Mouse (Mus musculus): ENCODE data around the gene Hmg20b. TPM values are rescaled to one million over a fixed set of nuclear protein-coding genes. Genes with fewer than 3 reads are reported as not detected.

Gene Hmg20b
- 89.1 and 97.7 TPM in 2 replicates for polyA plus RNA-seq (2014; fragmentation: Nextera tagmentation; extraction: Ambion mirVana)

GRCm38 (mm10) chr10:81350351-81351063, at the start of gene Hmg20b:
Gene Hmg20b (minus strand): TSS chr10:81350480.
- DNase-seq (ENCODE audit: low spot score, missing footprints) (peak; percentile 99), ATAC-seq (ENCODE audit: low FRiP score) (peak; percentile 95)
- under 1% methylated on average over 54 of the region's 54 CpGs for WGBS
- Histone ChIP-seq H3K9me3 (ENCODE audit: control insufficient read depth, low read length) (no peaks in the 10 kb centered on the region), H3K27ac (ENCODE audit: low read depth, low read length) (no peak within 1 kb of the TSS; the same call in 1 of the 2 replicates), H3K27me3 (ENCODE audit: control insufficient read depth, insufficient read depth, low read length) (peaks cover 8% of the 10 kb centered on the region), H3K36me3 (ENCODE audit: control insufficient read depth, insufficient read depth, low read length) (no peaks in the 10 kb centered on the region), H3K4me1 (ENCODE audit: control insufficient read depth, insufficient read depth, low read length) (peaks cover 25% of the 10 kb centered on the region), H3K4me2 (peak within 1 kb of the TSS; percentile 92), H3K9ac (ENCODE audit: low read length) (peak within 1 kb of the TSS; percentile 90), H3K4me3 (ENCODE audit: low read depth, low read length) (peak within 1 kb of the TSS; percentile 92)

GRCm38 (mm10) chr10:81399798-81400308, 49.6 kb upstream of the Hmg20b start:
- Histone ChIP-seq H3K27me3 (ENCODE audit: control insufficient read depth, insufficient read depth, low read length) (peaks cover 15% of the 10 kb centered on the region), H3K4me2 (no peak overlapping the region), H3K27ac (ENCODE audit: low read depth, low read length) (no peak overlapping the region), H3K4me1 (ENCODE audit: control insufficient read depth, insufficient read depth, low read length) (peaks cover 45% of the 10 kb centered on the region), H3K9ac (ENCODE audit: low read length) (no peak overlapping the region), H3K9me3 (ENCODE audit: control insufficient read depth, low read length) (no peaks in the 10 kb centered on the region), H3K4me3 (ENCODE audit: low read depth, low read length) (no peak overlapping the region), H3K36me3 (ENCODE audit: control insufficient read depth, insufficient read depth, low read length) (0 out of 2 replicates have a peak, but pooled peaks cover 2% of the 10 kb centered on the region)
- ATAC-seq (ENCODE audit: low FRiP score) (no peak), DNase-seq (ENCODE audit: low spot score, missing footprints) (no peak)
- 74% methylated on average over 18 of the region's 18 CpGs for WGBS

- Histone ChIP-seq H3K27me3 (ENCODE audit: control insufficient read depth, insufficient read depth, low read length) (peaks cover 10% of the 10 kb centered on the region), H3K4me2 (no peak overlapping the region), H3K36me3 (ENCODE audit: control insufficient read depth, insufficient read depth, low read length) (0 out of 2 replicates have a peak, but pooled peaks cover 2% of the 10 kb centered on the region), H3K9me3 (ENCODE audit: control insufficient read depth, low read length) (no peaks in the 10 kb centered on the region), H3K4me1 (ENCODE audit: control insufficient read depth, insufficient read depth, low read length) (peaks cover 42% of the 10 kb centered on the region), H3K4me3 (ENCODE audit: low read depth, low read length) (no peak overlapping the region), H3K9ac (ENCODE audit: low read length) (no peak overlapping the region), H3K27ac (ENCODE audit: low read depth, low read length) (no peak overlapping the region)
- no peak for ATAC-seq (ENCODE audit: low FRiP score)
- 72% methylated on average over 5 of the region's 5 CpGs for WGBS
- DNase-seq (ENCODE audit: low spot score, missing footprints), result no peak
These were observed 49.0 kb upstream of the Hmg20b start for GRCm38 (mm10) chr10:81399296-81399695.

GRCm38 (mm10) chr10:81396749-81397148, 46.5 kb upstream of the Hmg20b start:
- Histone ChIP-seq H3K4me2 (no peak overlapping the region), H3K4me1 (ENCODE audit: control insufficient read depth, insufficient read depth, low read length) (peaks cover 27% of the 10 kb centered on the region), H3K27me3 (ENCODE audit: control insufficient read depth, insufficient read depth, low read length) (peaks cover 6% of the 10 kb centered on the region; the same call in 1 of the 2 replicates), H3K4me3 (ENCODE audit: low read depth, low read length) (no peak overlapping the region), H3K36me3 (ENCODE audit: control insufficient read depth, insufficient read depth, low read length) (0 out of 2 replicates have a peak, but pooled peaks cover 2% of the 10 kb centered on the region), H3K27ac (ENCODE audit: low read depth, low read length) (no peak overlapping the region), H3K9me3 (ENCODE audit: control insufficient read depth, low read length) (no peaks in the 10 kb centered on the region), H3K9ac (ENCODE audit: low read length) (no peak overlapping the region)
- no peak for DNase-seq (ENCODE audit: low spot score, missing footprints)
- no peak for ATAC-seq (ENCODE audit: low FRiP score)
- 60% methylated on average over 5 of the region's 5 CpGs for WGBS

- DNase-seq (ENCODE audit: low spot score, missing footprints), result peak; percentile 81
- Histone ChIP-seq H3K9ac (ENCODE audit: low read length) (no peak overlapping the region), H3K36me3 (ENCODE audit: control insufficient read depth, insufficient read depth, low read length) (0 out of 2 replicates have a peak, but pooled peaks cover 2% of the 10 kb centered on the region), H3K4me1 (ENCODE audit: control insufficient read depth, insufficient read depth, low read length) (peaks cover 20% of the 10 kb centered on the region), H3K27ac (ENCODE audit: low read depth, low read length) (no peak overlapping the region), H3K27me3 (ENCODE audit: control insufficient read depth, insufficient read depth, low read length) (peaks cover 6% of the 10 kb centered on the region; the same call in 1 of the 2 replicates), H3K4me3 (ENCODE audit: low read depth, low read length) (no peak overlapping the region), H3K9me3 (ENCODE audit: control insufficient read depth, low read length) (no peaks in the 10 kb centered on the region), H3K4me2 (no peak overlapping the region)
- no peak for ATAC-seq (ENCODE audit: low FRiP score)
- WGBS, result 83% methylated on average over 4 of the region's 4 CpGs
These were observed 45.6 kb upstream of the Hmg20b start for GRCm38 (mm10) chr10:81395865-81396264.

- Histone ChIP-seq H3K36me3 (ENCODE audit: control insufficient read depth, insufficient read depth, low read length) (0 out of 2 replicates have a peak, but pooled peaks cover 2% of the 10 kb centered on the region), H3K4me2 (no peak overlapping the region), H3K4me1 (ENCODE audit: control insufficient read depth, insufficient read depth, low read length) (peaks cover 17% of the 10 kb centered on the region), H3K27me3 (ENCODE audit: control insufficient read depth, insufficient read depth, low read length) (no peaks in the 10 kb centered on the region), H3K27ac (ENCODE audit: low read depth, low read length) (no peak overlapping the region), H3K4me3 (ENCODE audit: low read depth, low read length) (no peak overlapping the region), H3K9me3 (ENCODE audit: control insufficient read depth, low read length) (no peaks in the 10 kb centered on the region), H3K9ac (ENCODE audit: low read length) (0 out of 2 replicates have a peak overlapping the region, but pooled peaks have one; percentile 9)
- DNase-seq (ENCODE audit: low spot score, missing footprints), result peak; percentile 98
- WGBS, result 19% methylated on average over 5 of the region's 5 CpGs
- peak; percentile 45; the same call in 1 of the 2 replicates for ATAC-seq (ENCODE audit: low FRiP score)
These were observed 44.8 kb upstream of the Hmg20b start for GRCm38 (mm10) chr10:81395127-81395526.

GRCm38 (mm10) chr10:81393456-81394063, 43.3 kb upstream of the Hmg20b start:
- Histone ChIP-seq H3K36me3 (ENCODE audit: control insufficient read depth, insufficient read depth, low read length) (no peaks in the 10 kb centered on the region), H3K9ac (ENCODE audit: low read length) (peak overlapping the region; percentile 43), H3K27me3 (ENCODE audit: control insufficient read depth, insufficient read depth, low read length) (no peaks in the 10 kb centered on the region), H3K9me3 (ENCODE audit: control insufficient read depth, low read length) (no peaks in the 10 kb centered on the region), H3K4me3 (ENCODE audit: low read depth, low read length) (no peak overlapping the region), H3K27ac (ENCODE audit: low read depth, low read length) (no peak overlapping the region), H3K4me2 (peak overlapping the region; percentile 32), H3K4me1 (ENCODE audit: control insufficient read depth, insufficient read depth, low read length) (peaks cover 16% of the 10 kb centered on the region)
- no peak for ATAC-seq (ENCODE audit: low FRiP score)
- no peak for DNase-seq (ENCODE audit: low spot score, missing footprints)
- WGBS, result 6% methylated on average over 19 of the region's 19 CpGs

- Histone ChIP-seq H3K9ac (ENCODE audit: low read length) (peak within 1 kb of the TSS; percentile 43), H3K4me2 (peak within 1 kb of the TSS; percentile 32), H3K4me3 (ENCODE audit: low read depth, low read length) (no peak within 1 kb of the TSS), H3K27ac (ENCODE audit: low read depth, low read length) (no peak within 1 kb of the TSS), H3K9me3 (ENCODE audit: control insufficient read depth, low read length) (no peaks in the 10 kb centered on the region), H3K36me3 (ENCODE audit: control insufficient read depth, insufficient read depth, low read length) (peaks cover 4% of the 10 kb centered on the region), H3K4me1 (ENCODE audit: control insufficient read depth, insufficient read depth, low read length) (peaks cover 16% of the 10 kb centered on the region), H3K27me3 (ENCODE audit: control insufficient read depth, insufficient read depth, low read length) (no peaks in the 10 kb centered on the region)
- DNase-seq (ENCODE audit: low spot score, missing footprints) (no peak), ATAC-seq (ENCODE audit: low FRiP score) (no peak)
- WGBS, result 67% methylated on average over 14 of the region's 14 CpGs
These were observed 42.5 kb upstream of the Hmg20b start, which contains the start of gene Smim24 for GRCm38 (mm10) chr10:81392781-81393185. Gene Smim24 (plus strand): TSS chr10:81393051.

GRCm38 (mm10) chr10:81392270-81392669, 42.0 kb upstream of the Hmg20b start:
- Histone ChIP-seq H3K4me2 (no peak overlapping the region), H3K4me3 (ENCODE audit: low read depth, low read length) (no peak overlapping the region), H3K4me1 (ENCODE audit: control insufficient read depth, insufficient read depth, low read length) (peaks cover 16% of the 10 kb centered on the region), H3K9me3 (ENCODE audit: control insufficient read depth, low read length) (no peaks in the 10 kb centered on the region), H3K36me3 (ENCODE audit: control insufficient read depth, insufficient read depth, low read length) (peaks cover 9% of the 10 kb centered on the region), H3K27ac (ENCODE audit: low read depth, low read length) (no peak overlapping the region), H3K9ac (ENCODE audit: low read length) (no peak overlapping the region), H3K27me3 (ENCODE audit: control insufficient read depth, insufficient read depth, low read length) (no peaks in the 10 kb centered on the region)
- ATAC-seq (ENCODE audit: low FRiP score) (no peak), DNase-seq (ENCODE audit: low spot score, missing footprints) (no peak)
- 85% methylated on average over 6 of the region's 6 CpGs for WGBS

Measured in midbrain, embryonic 11.5 days (tissue).